Mouse (Mus musculus) bone marrow, adult 2 months (tissue): ENCODE measurements at regions not wholly inside any gene's neighbourhood (a gene's known extent, or its start where the extent isn't known, plus 50 kb on each side); places are given as distances from the start of the nearest gene placed in this dataset.

ENCODE experiments used
- CTCF ChIP-seq: fragments of 200-500 bp; IDR thresholded peaks from 2 replicates; pipeline ENCODE4 v1.5.1; 2011; ENCODE audit warnings: low read length, control low read depth; ENCODE audit not compliant: control insufficient read depth, insufficient read depth
- POLR2A ChIP-seq: fragments of 200-500 bp; IDR thresholded peaks from 2 replicates; pipeline ENCODE4 v1.6.1; 2011; ENCODE audit warnings: low read depth, mild to moderate bottlenecking, control low read depth, low read length, borderline replicate concordance; ENCODE audit not compliant: control insufficient read depth

DNA sequence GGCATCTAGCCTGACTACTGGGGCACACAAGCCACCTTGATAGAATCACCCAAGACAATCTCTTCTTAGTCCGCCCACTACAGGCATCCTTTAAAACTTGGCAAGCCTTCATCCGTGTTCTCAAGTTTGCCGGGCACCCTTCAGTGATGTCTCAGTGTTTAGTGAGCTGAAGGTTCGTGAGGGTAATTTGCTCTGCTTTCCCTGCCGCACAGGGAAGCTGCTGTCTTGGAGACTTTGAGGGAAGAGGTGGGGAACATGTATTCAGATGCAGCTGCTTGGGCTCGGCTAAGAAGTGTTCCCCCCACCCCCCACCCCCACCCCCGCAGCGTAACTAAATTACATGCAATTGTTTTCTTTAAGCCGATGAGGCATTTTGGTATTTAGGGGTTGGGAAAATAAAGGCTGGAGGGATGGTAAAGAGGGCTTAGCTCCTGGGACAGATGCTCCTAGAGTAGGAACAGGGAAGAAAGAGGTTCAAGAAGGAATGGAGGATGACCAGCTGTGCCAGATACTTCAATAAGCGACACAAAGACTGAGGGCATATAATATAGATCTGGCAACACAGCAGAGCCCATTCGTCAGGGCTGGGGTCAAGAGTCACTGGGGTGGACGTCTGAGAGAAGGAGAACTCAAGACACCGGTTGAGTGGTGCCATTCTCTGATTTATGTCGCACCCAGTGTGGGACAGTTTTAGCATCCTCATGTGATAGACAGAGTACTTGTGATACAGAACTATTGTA lies 172.4 kb upstream of the Krr1 start:
- TF ChIP-seq CTCF = no peak
- TF ChIP-seq POLR2A = no peak
